Mouse (Mus musculus) liver, embryonic 14.5 days (tissue): ENCODE results near the gene Trip12.

Experiments
- CTCF ChIP-seq: IDR thresholded peaks from 2 replicates; pipeline ENCODE4 v1.5.1; 2016; ENCODE audit warnings: antibody characterized with exemption, low read depth, control low read depth
- EP300 ChIP-seq: IDR thresholded peaks from 2 replicates; pipeline ENCODE4 v1.6.1; 2016; ENCODE audit warnings: antibody characterized with exemption, low read depth

GRCm38 (mm10) chr1:84866231-84866630, 25.9 kb upstream of the Trip12 start:
- TF ChIP-seq CTCF (no peak), EP300 (no peak)
